In genomic region chr3:117001686-117002485, GRCm38 (mm10) we compare ENCODE assay signal across 20 mouse cellular contexts. TPM values are rescaled to one million over a fixed set of nuclear protein-coding genes. Genes with fewer than 3 reads are reported as not detected.
DNase-seq lines count a peak whose midpoint lies in the region; ATAC-seq lines count a peak whose summit lies in the region.
"Had no signal": no experiment of that assay in that cellular context is flagged by ENCODE, and none has a peak within 500 bp of the region (broad histone marks: within the 10 kb centered on the region; RNA-seq: fewer than 3 reads in every experiment).

No protein-coding gene starts in this region.

- intact Hi-C loops in left cerebral cortex, postnatal 36 days (cut with DNase I) = no loop called here

- H3K36me3 ChIP-seq in hindbrain, embryonic 10.5 days = no peaks in the 10 kb centered on the region
- H3K36me3 ChIP-seq in limb, embryonic 15.5 days = no peaks in the 10 kb centered on the region
- no peaks in the 10 kb centered on the region for H3K36me3 ChIP-seq in neural tube, embryonic 15.5 days
- H3K36me3 ChIP-seq: embryonic facial prominence, embryonic 15.5 days; heart, embryonic 10.5 days had no signal

- DNase-seq in retina, embryonic 14.5 days (ENCODE audit: low spot score) = peak; percentile 30
- no peak for DNase-seq in retina, postnatal 1 day
- DNase-seq in hindbrain, embryonic 10.5 days (ENCODE audit: low spot score) = peak; percentile 33
- no peak for DNase-seq in lung, postnatal 36 days
- DNase-seq in left cerebral cortex, postnatal 36 days (ENCODE audit: low spot score in 2 of 2) = no peak
- DNase-seq in spleen, adult 18-20 months = no peak
- DNase-seq: cerebellum, postnatal 25 days; gastrocnemius, adult 2 months; right cerebral cortex, adult 18-20 months; thymus, adult 18-20 months had no signal

- WGBS in hindbrain, embryonic 10.5 days = 40% methylated on average over 9 of the region's 9 CpGs
- WGBS in limb, embryonic 15.5 days = 28% methylated on average over 9 of the region's 9 CpGs
- WGBS in neural tube, embryonic 15.5 days = 16% methylated on average over 9 of the region's 9 CpGs

- ATAC-seq in limb, embryonic 15.5 days (ENCODE audit: insufficient number of reproducible peaks, low FRiP score, low TSS enrichment, low read depth) = peak; percentile 58; the same call in 1 of the 2 replicates
- peak; percentile 69 for ATAC-seq in neural tube, embryonic 15.5 days (ENCODE audit: low FRiP score)
- ATAC-seq: CD4-positive, CD25-positive, alpha-beta regulatory T cell, adult 4 months; lung, postnatal 0 days had no signal

- no peak overlapping the region for H3K27ac ChIP-seq in hindbrain, embryonic 10.5 days
- no peak overlapping the region for H3K27ac ChIP-seq in limb, embryonic 15.5 days
- H3K27ac ChIP-seq in neural tube, embryonic 15.5 days (replicated peaks) = no peak overlapping the region
- H3K27ac ChIP-seq: embryonic facial prominence, embryonic 15.5 days; gastrocnemius, adult 2 months; heart, embryonic 10.5 days had no signal

- H3K9ac ChIP-seq in limb, embryonic 15.5 days = no peak overlapping the region
- no peak overlapping the region for H3K9ac ChIP-seq in neural tube, embryonic 15.5 days (replicated peaks)
- H3K9ac ChIP-seq: embryonic facial prominence, embryonic 15.5 days had no signal

- H3K4me3 ChIP-seq in hindbrain, embryonic 10.5 days = no peak overlapping the region
- no peak overlapping the region for H3K4me3 ChIP-seq in limb, embryonic 15.5 days
- no peak overlapping the region for H3K4me3 ChIP-seq in neural tube, embryonic 15.5 days (replicated peaks)
- H3K4me3 ChIP-seq: embryonic facial prominence, embryonic 15.5 days; gastrocnemius, adult 2 months; heart, embryonic 10.5 days; myocyte had no signal

- peaks cover 16% of the 10 kb centered on the region for H3K4me1 ChIP-seq in hindbrain, embryonic 10.5 days (replicated peaks)
- 0 out of 2 replicates have a peak, but pooled peaks cover 6% of the 10 kb centered on the region for H3K4me1 ChIP-seq in limb, embryonic 15.5 days
- peaks cover 13% of the 10 kb centered on the region for H3K4me1 ChIP-seq in neural tube, embryonic 15.5 days
- H3K4me1 ChIP-seq: embryonic facial prominence, embryonic 15.5 days; heart, embryonic 10.5 days had no signal

- peaks cover 17% of the 10 kb centered on the region for H3K27me3 ChIP-seq in hindbrain, embryonic 10.5 days (ENCODE audit: insufficient read depth, poor library complexity, severe bottlenecking)
- H3K27me3 ChIP-seq in limb, embryonic 15.5 days = no peaks in the 10 kb centered on the region
- H3K27me3 ChIP-seq in neural tube, embryonic 15.5 days (replicated peaks) = 0 out of 2 replicates have a peak, but pooled peaks cover 4% of the 10 kb centered on the region
- H3K27me3 ChIP-seq: embryonic facial prominence, embryonic 15.5 days had no signal

- H3K9me3 ChIP-seq in hindbrain, embryonic 10.5 days = no peaks in the 10 kb centered on the region
- H3K9me3 ChIP-seq in limb, embryonic 15.5 days = no peaks in the 10 kb centered on the region
- H3K9me3 ChIP-seq in neural tube, embryonic 15.5 days (replicated peaks) = no peaks in the 10 kb centered on the region
- H3K9me3 ChIP-seq: embryonic facial prominence, embryonic 15.5 days; heart, embryonic 10.5 days had no signal

- no peak overlapping the region for H3K4me2 ChIP-seq in limb, embryonic 15.5 days
- H3K4me2 ChIP-seq in neural tube, embryonic 15.5 days = no peak overlapping the region
- H3K4me2 ChIP-seq: embryonic facial prominence, embryonic 15.5 days; liver, embryonic 11.5 days had no signal

RNA-seq across cellular contexts. Expression of gene Palmd, which starts 33.1 kb away (rescaled TPM):
- 1.9 and 2.6 TPM in 2 replicates for polyA plus RNA-seq in hindbrain, embryonic 10.5 days (2016; fragmentation: Nextera tagmentation; extraction: Ambion mirVana)
- polyA plus RNA-seq in limb, embryonic 15.5 days (2015; fragmentation: Nextera tagmentation; extraction: Ambion mirVana) = 15.8 and 23.2 TPM in 2 replicates
- polyA plus RNA-seq in neural tube, embryonic 15.5 days (2015; fragmentation: Nextera tagmentation; extraction: Ambion mirVana) = 7.2 and 7.3 TPM in 2 replicates
- 10 to 100 TPM; 17.7 to 28.7 TPM for total RNA-seq in left cerebral cortex, postnatal 36 days (2021)

RNA-seq across cellular contexts. Expression of gene 4930455H04Rik, which starts 33.8 kb away (rescaled TPM):
- not detected in 2 replicates for polyA plus RNA-seq in hindbrain, embryonic 10.5 days (2016; fragmentation: Nextera tagmentation; extraction: Ambion mirVana)
- polyA plus RNA-seq in limb, embryonic 15.5 days (2015; fragmentation: Nextera tagmentation; extraction: Ambion mirVana) = not detected in 2 replicates
- polyA plus RNA-seq in neural tube, embryonic 15.5 days (2015; fragmentation: Nextera tagmentation; extraction: Ambion mirVana) = not detected in 2 replicates
- not detected for total RNA-seq in left cerebral cortex, postnatal 36 days (2021)
- total RNA-seq: layer of hippocampus, postnatal 14 days had no signal
- polyA plus RNA-seq: CD4-positive, CD25-positive, alpha-beta regulatory T cell, adult 4 months; embryonic facial prominence, embryonic 15.5 days; heart, embryonic 10.5 days; kidney, embryonic 16.5 days; liver, embryonic 11.5 days; lung, postnatal 0 days; myocyte had no signal

Comparison
In these comparisons a context has a peak if more than half of its experiments do, and no peak if none do; other contexts are left out.
1. DNase-seq: peak in retina, embryonic 14.5 days (single experiment) and hindbrain, embryonic 10.5 days (single experiment); none in retina, postnatal 1 day (single experiment), lung, postnatal 36 days (single experiment), left cerebral cortex, postnatal 36 days (0 of 2) and spleen, adult 18-20 months (0 of 2).